Mouse (Mus musculus): ENCODE results near the gene Als2cr12. TPM values are rescaled to one million over a fixed set of nuclear protein-coding genes. Genes with fewer than 3 reads are reported as not detected.
"Not testable (repeated sequence)": the region's sequence is repeated elsewhere in the genome, so short reads cannot be mapped to it uniquely, and the experiment has no call there.

Als2cr12 gene
- polyA plus RNA-seq, 3 experiments from 2014 or later, result not detected

- ATAC-seq, result no peak
Measured at GRCm38 (mm10) chr1:58719356-58719945, 23.7 kb upstream of the Als2cr12 start.

- no peak for ATAC-seq
Measured at GRCm38 (mm10) chr1:58717589-58718270, 21.9 kb upstream of the Als2cr12 start.

- ATAC-seq, result no peak
Measured at GRCm38 (mm10) chr1:58716883-58717220, 21.1 kb upstream of the Als2cr12 start.

GRCm38 (mm10) chr1:58716162-58716882, 20.5 kb upstream of the Als2cr12 start:
- ATAC-seq, result no peak

- no peak for ATAC-seq
Measured at GRCm38 (mm10) chr1:58715536-58715935, 19.7 kb upstream of the Als2cr12 start.

GRCm38 (mm10) chr1:58714361-58714760, 18.6 kb upstream of the Als2cr12 start:
- ATAC-seq, result no peak

GRCm38 (mm10) chr1:58713893-58714231, 18.1 kb upstream of the Als2cr12 start:
- ATAC-seq, result no peak

GRCm38 (mm10) chr1:58713081-58713892, 17.5 kb upstream of the Als2cr12 start:
- ATAC-seq, result no peak

- peak; percentile 67 for ATAC-seq
Measured at GRCm38 (mm10) chr1:58712076-58713061, 16.6 kb upstream of the Als2cr12 start.

GRCm38 (mm10) chr1:58711365-58712016, 15.7 kb upstream of the Als2cr12 start, which contains the start of gene Cflar:
TSS of gene Cflar (plus strand) at chr1:58711508.
- peak; percentile 49 for ATAC-seq

- peak; percentile 19 for ATAC-seq
Measured at GRCm38 (mm10) chr1:58710711-58711364, 15.0 kb upstream of the Als2cr12 start.

- not testable (repeated sequence) for ATAC-seq
Measured at GRCm38 (mm10) chr1:58710043-58710442, 14.3 kb upstream of the Als2cr12 start.

- ATAC-seq, result not testable (repeated sequence)
Measured at GRCm38 (mm10) chr1:58700580-58701162, 4.9 kb upstream of the Als2cr12 start.

- no peak for ATAC-seq
Measured at GRCm38 (mm10) chr1:58699988-58700387, 4.2 kb upstream of the Als2cr12 start.

- no peak for ATAC-seq
Measured at GRCm38 (mm10) chr1:58698781-58699180, 3.0 kb upstream of the Als2cr12 start.

- peak; percentile 81 for ATAC-seq
Measured at GRCm38 (mm10) chr1:58697607-58698006, 1.8 kb upstream of the Als2cr12 start.

- no peak for ATAC-seq
Measured at GRCm38 (mm10) chr1:58693696-58694095, 2.1 kb downstream of the Als2cr12 start.

GRCm38 (mm10) chr1:58691718-58692117, 4.1 kb downstream of the Als2cr12 start:
- ATAC-seq, result not testable (repeated sequence)

GRCm38 (mm10) chr1:58690834-58691488, 4.8 kb downstream of the Als2cr12 start:
- not testable (repeated sequence) for ATAC-seq
